In the genomic region with DNA sequence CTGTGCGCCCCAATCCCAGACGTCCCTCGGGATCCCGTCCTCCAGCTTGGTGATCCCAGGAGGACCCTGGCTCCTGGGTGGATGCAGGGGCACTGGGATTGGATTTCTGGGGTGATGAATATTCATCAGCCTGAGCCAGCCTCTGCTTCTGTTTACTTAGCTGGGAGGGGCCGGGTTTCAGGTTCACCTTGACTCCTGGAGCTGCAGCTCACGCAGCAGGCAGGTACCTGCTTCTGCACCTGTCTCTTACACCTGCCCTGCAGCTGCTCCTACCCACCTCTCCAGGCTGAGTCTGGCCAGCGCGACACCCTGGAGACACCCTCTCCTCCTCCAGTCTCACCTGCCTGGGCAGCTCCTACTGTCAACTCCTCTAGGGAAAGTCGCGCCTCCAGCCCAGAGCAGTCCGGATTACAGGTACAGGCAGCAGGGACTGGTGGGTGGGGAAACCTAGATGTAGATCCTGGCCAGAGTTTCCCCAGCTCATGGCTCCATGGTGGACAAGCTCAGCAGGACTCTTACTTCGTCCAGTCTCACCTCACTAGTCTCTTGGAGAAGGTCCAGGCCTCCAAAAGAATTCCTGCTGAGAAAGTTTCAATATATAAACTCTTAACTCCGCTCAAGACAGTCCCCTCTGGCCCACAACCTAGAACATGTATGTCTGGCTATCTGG, we compare ENCODE assay signal across 1 mouse cellular context.
TF ChIP-seq lines count a peak whose summit lies in the region.

No protein-coding gene starts in this region.

TF ChIP-seq in ES-E14, 5 proteins besides CTCF, POLR2A, EP300 and RAD21 (continued from another document):
- no peak for TF ChIP-seq ZNF384 (IDR thresholded peaks at IDR 0.05; ENCODE audit: low read depth, low read length)
